Mouse (Mus musculus) CH12.LX (cell line): Measurements from ENCODE around the gene Rbm8a. TPM values are rescaled to one million over a fixed set of nuclear protein-coding genes. Genes with fewer than 3 reads are reported as not detected.
"Not testable (repeated sequence)": the region's sequence is repeated elsewhere in the genome, so short reads cannot be mapped to it uniquely, and the experiment has no call there.

Experiments used
- DNase-seq: peaks from one replicate; pipeline ENCODE4 v3.0.0-alpha.2; 2013; ENCODE audit errors: extremely low read depth
- H3K27ac ChIP-seq: 2 replicates; pipeline ENCODE4 v1.5.1; 2012; ENCODE audit warnings: low read depth, mild to moderate bottlenecking, control low read depth, moderate library complexity; ENCODE audit not compliant: insufficient read depth
- H3K27me3 ChIP-seq: replicated peaks from 2 replicates; pipeline ENCODE3; 2012; ENCODE audit warnings: inconsistent platforms
- H3K36me3 ChIP-seq, 2 experiments: replicated peaks in 1 of 2; 2 replicates each; pipeline versions ENCODE3 to v1.6.1; 2012; ENCODE audit warnings: inconsistent platforms in 1 of 2, low read length in 1 of 2, mild to moderate bottlenecking in 1 of 2, mixed read lengths in 1 of 2, moderate library complexity in 1 of 2; ENCODE audit not compliant: control insufficient read depth in 1 of 2, insufficient read depth in 1 of 2
- H3K4me1 ChIP-seq, 2 experiments: 2 replicates each; pipeline ENCODE4 v1.6.1; 2012; ENCODE audit warnings: inconsistent platforms in 1 of 2, moderate library complexity in 1 of 2; ENCODE audit not compliant: insufficient read depth in 2 of 2, control insufficient read depth in 1 of 2
- H3K4me2 ChIP-seq: 2 replicates; pipeline ENCODE4 v1.6.1; 2012; ENCODE audit warnings: low read depth, mild to moderate bottlenecking, control low read depth; ENCODE audit not compliant: poor library complexity, insufficient read depth, severe bottlenecking
- H3K4me3 ChIP-seq, 3 experiments: fragments of 150-350 bp in 1 of 3; sonication (generic) in 1 of 3; replicated peaks in 1 of 3; 2 replicates each; pipeline versions ENCODE3 to v1.5.1; 2011 to 2012; ENCODE audit warnings: low read depth in 2 of 3, low read length in 2 of 3, mild to moderate bottlenecking in 2 of 3, moderate library complexity in 2 of 3, control low read depth in 1 of 3, improper control_type of control experiment in 1 of 3, inconsistent platforms in 1 of 3, mixed read lengths in 1 of 3; ENCODE audit not compliant: poor library complexity in 1 of 3
- H3K79me2 ChIP-seq: replicated peaks from 2 replicates; pipeline ENCODE4 v1.6.1; 2012; ENCODE audit warnings: mild to moderate bottlenecking, moderate library complexity; ENCODE audit not compliant: control insufficient read depth, poor library complexity, insufficient read depth, severe bottlenecking; ENCODE audit errors: extremely low read depth
- H3K9ac ChIP-seq: 2 replicates; pipeline ENCODE4 v1.6.1; 2012; ENCODE audit warnings: low read depth, mild to moderate bottlenecking, control low read depth, moderate library complexity; ENCODE audit not compliant: insufficient read depth
- H3K9me3 ChIP-seq: replicated peaks from 2 replicates; pipeline ENCODE3; 2012; ENCODE audit warnings: low read length, inconsistent platforms, mixed read lengths
- CTCF ChIP-seq, 2 experiments: IDR thresholded peaks in 1 of 2; conservative IDR thresholded peaks in 1 of 2; 2 replicates each; pipeline ENCODE4 v1.5.1; 2011 to 2012; ENCODE audit warnings: low read depth in 2 of 2, low read length in 2 of 2, improper control_type of control experiment in 1 of 2, inconsistent platforms in 1 of 2, mild to moderate bottlenecking in 1 of 2, moderate library complexity in 1 of 2
- HCFC1 ChIP-seq: IDR thresholded peaks from 2 replicates; pipeline ENCODE4 v1.6.1; 2012; ENCODE audit warnings: low read depth, mild to moderate bottlenecking, inconsistent platforms, low read length, improper control_type of control experiment
- NRF1 ChIP-seq: IDR thresholded peaks from 2 replicates; pipeline ENCODE4 v1.6.1; 2014; ENCODE audit warnings: low read depth, mild to moderate bottlenecking, inconsistent platforms, low read length, improper control_type of control experiment, moderate library complexity
- POLR2AphosphoS2 ChIP-seq: IDR thresholded peaks from 2 replicates; pipeline ENCODE4 v1.6.1; 2011; ENCODE audit warnings: low read depth, low read length, improper control_type of control experiment
- RAD21 ChIP-seq: IDR thresholded peaks from 2 replicates; pipeline ENCODE4 v1.6.1; 2011; ENCODE audit warnings: low read depth, mild to moderate bottlenecking, low read length, improper control_type of control experiment, moderate library complexity
- SMC3 ChIP-seq: IDR thresholded peaks from 2 replicates; pipeline ENCODE4 v1.6.1; 2011; ENCODE audit warnings: low read depth, low read length, improper control_type of control experiment
- ZC3H11A ChIP-seq: IDR thresholded peaks from 2 replicates; pipeline ENCODE4 v1.6.1; 2012; ENCODE audit warnings: low read depth, mild to moderate bottlenecking, inconsistent platforms, low read length, improper control_type of control experiment
- dilution Hi-C: fragments of 300-500 bp; cut with MboI; formaldehyde crosslinking; loops from 2 replicates; pipeline ENCODE4 v1.14.3; 2020; ENCODE audit warnings: low sequenced_read_pairs; ENCODE audit not compliant: extremely low pct_unique_long_range_greater_than_20kb, extremely low pct_ligation_motif_present
- in situ Hi-C: fragments of 300-500 bp; cut with MboI; formaldehyde crosslinking; loops from 3 replicates; pipeline ENCODE4 v1.14.3; 2019; ENCODE audit warnings: low sequenced_read_pairs, low pct_ligation_motif_present, low pct_unique_long_range_greater_than_20kb, mixed read lengths
- polyA plus RNA-seq: library from polyadenylated mRNA; unstranded; fragments of >175 nt; gene quantifications from 2 replicates; pipeline ENCODE4 v1.2.1, GENCODE M21; 2012; ENCODE audit warnings: low read depth; ENCODE audit not compliant: insufficient read length
- total RNA-seq, 2 experiments: library from RNA; depleted of rRNA; stranded (reverse); fragments of 300-350 nt in 1 of 2; fragments of >200 nt in 1 of 2; gene quantifications; 2 replicates each; pipeline ENCODE4 v1.2.3; 2012 to 2014

Gene Rbm8a
- total and polyA plus RNA-seq, 3 experiments = 59.7 to 187 (median 80.3) TPM

DNA sequence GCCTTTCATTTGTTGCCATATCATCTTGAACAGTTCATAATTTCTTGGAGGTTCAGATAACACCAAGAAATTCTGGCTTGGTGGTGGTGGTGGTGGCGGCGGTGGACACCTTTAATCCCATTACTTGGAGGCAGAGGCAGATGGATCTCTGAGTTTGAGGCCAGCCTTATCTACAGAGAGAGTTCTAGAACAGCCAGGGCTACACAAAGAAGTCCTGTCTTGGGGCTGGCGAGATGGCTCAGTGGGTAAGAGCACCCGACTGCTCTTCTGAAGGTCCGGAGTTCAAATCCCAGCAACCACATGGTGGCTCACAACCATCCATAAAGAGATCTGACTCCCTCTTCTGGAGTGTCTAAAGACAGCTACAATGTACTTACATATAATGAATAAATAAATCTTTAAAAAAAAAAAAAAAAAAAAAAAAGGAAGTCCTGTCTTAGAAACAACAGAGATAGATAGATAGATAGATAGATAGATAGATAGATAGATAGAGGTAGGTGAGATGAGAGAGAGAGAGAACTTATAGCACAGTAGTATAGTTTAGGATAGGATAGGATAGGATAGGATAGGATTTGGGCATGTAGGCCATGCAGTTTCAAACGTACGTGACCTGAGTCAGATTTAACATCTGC is 36.1 kb downstream of the Rbm8a start:
- H3K27ac ChIP-seq, H3K79me2 ChIP-seq, H3K9ac ChIP-seq, H3K9me3 ChIP-seq, DNase-seq, H3K4me3 ChIP-seq, H3K36me3 ChIP-seq, in situ Hi-C loops, H3K4me2 ChIP-seq, H3K27me3 ChIP-seq, dilution Hi-C loops: not testable (repeated sequence)
- peaks cover 5 to 30% of the 10 kb centered on the region in 2 experiments for H3K4me1 ChIP-seq

DNA sequence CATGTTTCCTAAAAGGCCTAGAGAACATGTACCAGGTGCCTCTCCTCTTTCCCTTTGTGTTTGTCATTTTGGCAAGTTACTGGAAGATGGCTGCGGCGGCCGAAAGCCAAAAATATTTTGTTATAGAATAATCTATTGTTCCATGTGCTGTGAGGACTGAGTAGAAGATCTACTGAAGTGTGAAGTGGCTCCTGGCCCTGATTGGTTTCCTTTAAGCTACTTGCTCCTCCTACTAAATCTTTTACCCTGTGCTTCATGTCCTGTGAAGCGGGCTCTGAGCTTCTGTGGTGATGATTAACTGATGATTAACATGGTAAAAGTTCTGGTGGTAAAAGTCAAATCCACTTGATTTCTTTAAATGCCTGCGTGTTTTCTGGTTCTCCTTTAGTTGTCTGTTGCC is 37.2 kb downstream of the Rbm8a start:
- dilution Hi-C loops = no loop called here
- Histone ChIP-seq H3K79me2 (no peaks in the 10 kb centered on the region), H3K27me3 (peaks cover 12% of the 10 kb centered on the region), H3K4me2 (no peak overlapping the region), H3K36me3 (peaks cover 0 to 4% of the 10 kb centered on the region in 2 experiments), H3K9me3 (no peaks in the 10 kb centered on the region), H3K27ac (no peak overlapping the region), H3K9ac (no peak overlapping the region), H3K4me3 (no peak overlapping the region), H3K4me1 (peaks cover under 1 to 23% of the 10 kb centered on the region in 2 experiments)
- no peak for TF ChIP-seq RAD21
- no peak for TF ChIP-seq HCFC1
- in situ Hi-C loops = no loop called here
- DNase-seq = no peak

DNA sequence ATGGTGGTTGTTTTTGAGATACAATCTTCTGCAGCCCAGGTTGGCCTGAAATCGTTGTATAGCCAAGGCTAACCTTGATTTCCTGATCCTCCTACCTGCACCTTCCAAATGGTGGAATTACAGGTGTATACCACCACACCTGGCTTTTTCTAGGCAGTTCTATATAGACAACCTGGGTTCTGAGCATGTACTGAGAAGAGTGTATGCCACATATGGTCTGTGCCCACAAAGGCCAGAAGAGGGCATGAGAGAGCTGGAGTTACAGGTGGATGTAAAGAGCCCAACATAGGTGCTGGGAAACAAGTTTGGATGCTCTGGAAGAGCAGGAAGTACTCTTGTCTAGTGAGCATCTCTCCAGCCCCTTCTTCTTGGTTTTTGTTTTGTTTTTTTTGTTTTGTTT is 37.6 kb downstream of the Rbm8a start:
- DNase-seq = peak; percentile 64

More for the DNA sequence above, 37.6 kb downstream of the Rbm8a start:
- H3K4me2 ChIP-seq = no peak overlapping the region
- peaks cover 12% of the 10 kb centered on the region for H3K27me3 ChIP-seq
- H3K79me2 ChIP-seq = no peaks in the 10 kb centered on the region
- TF ChIP-seq SMC3 = peak; percentile 86
- TF ChIP-seq CTCF (conservative IDR thresholded peaks at IDR 0.05 in 1 of 2, IDR thresholded peaks at IDR 0.05 in 1 of 2; ENCODE audit: low read depth in 2 of 2, low read length in 2 of 2) = peak; percentile 45 to 88
- TF ChIP-seq RAD21 = peak; percentile 83
- no peak for TF ChIP-seq POLR2AphosphoS2
- TF ChIP-seq ZC3H11A = peak; percentile 77
- no peak for TF ChIP-seq NRF1
- H3K9me3 ChIP-seq = no peaks in the 10 kb centered on the region
- dilution Hi-C loops (no loop called here), in situ Hi-C loops (no loop called here)
- no peak overlapping the region for H3K27ac ChIP-seq
- H3K9ac ChIP-seq = no peak overlapping the region
- peaks cover 4 to 22% of the 10 kb centered on the region in 2 experiments for H3K4me1 ChIP-seq
- H3K36me3 ChIP-seq = peaks cover 0 to 4% of the 10 kb centered on the region in 2 experiments
- no peak overlapping the region for H3K4me3 ChIP-seq
